ENCODE assay signal across 19 mouse cellular contexts in the genomic region with DNA sequence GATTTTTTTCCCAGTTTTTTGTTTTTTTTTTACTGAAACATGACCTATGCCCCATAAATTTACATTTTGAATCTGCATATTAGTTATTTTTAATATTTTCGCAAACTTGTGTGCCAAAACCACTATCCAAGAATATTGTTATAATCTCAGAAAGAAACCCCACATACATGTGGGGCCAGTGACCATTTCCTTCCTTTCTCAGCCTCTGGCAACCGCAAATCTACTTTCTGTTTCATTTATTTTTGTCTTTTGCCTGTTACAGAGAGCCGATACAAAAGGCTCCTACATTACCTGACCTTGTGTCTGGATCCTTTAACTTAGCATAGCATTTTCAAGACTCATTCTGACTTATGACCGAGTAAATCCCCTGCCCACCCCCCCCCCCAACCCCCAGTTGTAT.
A peak's percentile ranks its signal among the peaks of the same experiment; 100 is the strongest.
DNase-seq lines count a peak whose midpoint lies in the region; ATAC-seq lines count a peak whose summit lies in the region.
"Had no signal": no experiment of that assay in that cellular context is flagged by ENCODE, and none has a peak within 500 bp of the region (broad histone marks: within the 10 kb centered on the region; RNA-seq: fewer than 3 reads in every experiment).

No protein-coding gene starts in this region.

- H3K9me3 ChIP-seq in embryonic facial prominence, embryonic 10.5 days = no peaks in the 10 kb centered on the region
- H3K9me3 ChIP-seq: forebrain, embryonic 15.5 days; limb, embryonic 15.5 days had no signal

- no peak overlapping the region for H3K4me3 ChIP-seq in embryonic facial prominence, embryonic 10.5 days
- H3K4me3 ChIP-seq: forebrain, embryonic 15.5 days; layer of hippocampus, adult 2 months; limb, embryonic 15.5 days had no signal

- 87% methylated on average over 4 of the region's 4 CpGs for WGBS in embryonic facial prominence, embryonic 10.5 days

- DNase-seq in 416B (ENCODE audit: low read depth) = peak; percentile 74
- DNase-seq in B cell, adult 2 months = peak; percentile 30 to 36
- DNase-seq in adipocyte (ENCODE audit: low spot score) = no peak
- no peak for DNase-seq in layer of hippocampus, adult 9-10 months (ENCODE audit: low spot score)
- no peak for DNase-seq in embryonic facial prominence, embryonic 10.5 days (ENCODE audit: low spot score)
- DNase-seq in heart, postnatal 36 days = no peak
- DNase-seq: adrenal gland, postnatal 14 days; cerebellum, adult 9-11 months; heart, postnatal 14 days; right cerebral cortex, adult 18-20 months; thymus, adult 18-20 months had no signal

- H3K4me1 ChIP-seq in embryonic facial prominence, embryonic 10.5 days = peaks cover 15% of the 10 kb centered on the region
- H3K4me1 ChIP-seq: limb, embryonic 15.5 days had no signal

- no peak overlapping the region for H3K27ac ChIP-seq in embryonic facial prominence, embryonic 10.5 days (replicated peaks)
- H3K27ac ChIP-seq: forebrain, embryonic 15.5 days; hindbrain, embryonic 14.5 days; layer of hippocampus, adult 2 months; limb, embryonic 15.5 days had no signal

- ATAC-seq in common myeloid progenitor, adult 5-6 weeks (replicated peaks; ENCODE audit: low read depth, poor library complexity, severe bottlenecking) = peak; percentile 84
- peak; percentile 58 for ATAC-seq in megakaryocyte, adult 5-6 weeks (ENCODE audit: poor library complexity, severe bottlenecking)
- ATAC-seq: forebrain, embryonic 15.5 days; intestine, embryonic 16.5 days; midbrain, embryonic 16.5 days had no signal

- intact Hi-C loops in heart, postnatal 36 days (cut with DNase I) = no loop called here

- no peaks in the 10 kb centered on the region for H3K27me3 ChIP-seq in embryonic facial prominence, embryonic 10.5 days (replicated peaks; ENCODE audit: low read depth, poor library complexity, severe bottlenecking)
- H3K27me3 ChIP-seq: forebrain, embryonic 15.5 days; limb, embryonic 15.5 days had no signal

- H3K36me3 ChIP-seq in embryonic facial prominence, embryonic 10.5 days (replicated peaks) = no peaks in the 10 kb centered on the region
- H3K36me3 ChIP-seq: forebrain, embryonic 15.5 days; limb, embryonic 15.5 days had no signal

Comparison
In these comparisons a context has a peak if more than half of its experiments do, and no peak if none do; other contexts are left out.
1. DNase-seq: peak in 416B (single experiment) and B cell, adult 2 months (2 of 2); none in adipocyte (single experiment), layer of hippocampus, adult 9-10 months (single experiment), embryonic facial prominence, embryonic 10.5 days (single experiment) and heart, postnatal 36 days (0 of 2).